Mouse (Mus musculus): ENCODE measurements around the gene Psmd11. TPM values are rescaled to one million over a fixed set of nuclear protein-coding genes. Genes with fewer than 3 reads are reported as not detected.

The Psmd11 gene
- total RNA-seq, 2 experiments from 2014 or later, result 68.3 TPM

- ATAC-seq (replicated peaks; ENCODE audit: low FRiP score, poor library complexity, severe bottlenecking), result no peak
These were observed 51.0 kb downstream of the Psmd11 start for GRCm38 (mm10) chr11:80479425-80479824.

DNA sequence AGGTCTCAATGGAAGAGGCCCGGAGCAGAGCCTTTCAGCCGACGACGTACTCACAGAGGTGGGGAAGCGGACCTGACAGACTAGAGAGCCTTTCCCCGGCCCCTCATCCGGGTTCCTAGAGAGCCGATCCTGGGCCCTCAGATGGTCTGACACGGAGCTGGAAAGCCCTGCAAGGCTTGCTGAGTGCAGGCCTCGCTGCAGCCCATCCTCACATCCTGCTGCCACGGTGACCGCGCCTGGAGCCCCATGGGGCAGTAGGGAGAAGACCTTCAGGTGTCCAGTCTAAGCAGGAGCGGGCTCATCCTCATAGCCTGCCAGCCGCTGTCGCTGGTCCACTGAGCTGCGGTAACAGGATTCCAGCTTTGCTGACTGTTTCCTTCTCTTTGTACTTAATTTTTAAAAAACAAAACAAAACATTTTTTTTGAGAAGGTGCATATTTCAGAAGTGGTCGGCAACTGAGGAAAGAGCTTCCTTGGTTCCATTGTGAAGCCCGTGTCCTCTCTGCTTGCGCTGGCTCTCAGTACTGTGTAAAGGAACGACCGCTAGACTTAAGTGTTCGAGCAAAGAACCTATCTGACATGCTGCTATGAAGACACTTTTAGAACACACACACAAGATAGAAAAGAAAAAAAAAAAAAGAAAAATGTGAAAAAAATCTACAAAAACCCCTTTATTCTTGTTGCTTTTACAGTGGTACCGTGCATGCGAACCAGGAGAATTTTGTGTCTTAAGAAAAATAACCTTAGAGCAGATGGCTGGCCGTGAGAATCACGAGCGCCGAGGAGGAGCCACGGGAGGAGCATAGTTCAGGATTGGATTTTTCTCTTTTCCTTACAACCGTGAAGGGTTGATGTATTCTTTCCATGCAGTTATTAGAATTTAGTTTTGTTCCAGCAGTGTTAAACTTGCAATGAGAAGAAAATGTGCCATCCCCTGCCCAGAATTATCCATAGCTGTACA, 51.8 kb downstream of the Psmd11 start:
- ATAC-seq (replicated peaks; ENCODE audit: low FRiP score, poor library complexity, severe bottlenecking), result no peak

GRCm38 (mm10) chr11:80481409-80482050, 53.1 kb downstream of the Psmd11 start:
- no peak for ATAC-seq (replicated peaks; ENCODE audit: low FRiP score, poor library complexity, severe bottlenecking)

GRCm38 (mm10) chr11:80482347-80482746, 53.9 kb downstream of the Psmd11 start:
- no peak for ATAC-seq (replicated peaks; ENCODE audit: low FRiP score, poor library complexity, severe bottlenecking)

DNA sequence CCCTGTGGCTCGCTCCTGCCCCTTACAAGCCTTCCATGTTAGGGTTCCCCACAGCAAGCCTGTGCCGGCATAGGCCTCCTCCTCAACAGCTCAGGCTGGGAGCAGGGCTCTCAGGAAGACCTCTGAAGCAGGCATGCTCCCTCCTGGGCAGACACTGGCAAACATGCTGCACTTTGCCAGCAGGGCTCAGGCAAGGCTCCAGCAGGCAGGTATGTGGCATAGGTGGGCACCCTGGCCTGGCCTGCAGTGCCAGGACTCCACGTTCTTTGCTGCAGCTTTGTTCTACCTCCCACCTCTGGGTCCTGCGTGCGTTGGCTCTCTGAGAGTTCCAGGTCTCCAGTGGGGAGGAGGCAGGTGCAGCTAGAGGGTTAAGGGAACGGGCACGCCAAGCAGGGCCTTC, 54.5 kb downstream of the Psmd11 start:
- no peak for ATAC-seq (replicated peaks; ENCODE audit: low FRiP score, poor library complexity, severe bottlenecking)

DNA sequence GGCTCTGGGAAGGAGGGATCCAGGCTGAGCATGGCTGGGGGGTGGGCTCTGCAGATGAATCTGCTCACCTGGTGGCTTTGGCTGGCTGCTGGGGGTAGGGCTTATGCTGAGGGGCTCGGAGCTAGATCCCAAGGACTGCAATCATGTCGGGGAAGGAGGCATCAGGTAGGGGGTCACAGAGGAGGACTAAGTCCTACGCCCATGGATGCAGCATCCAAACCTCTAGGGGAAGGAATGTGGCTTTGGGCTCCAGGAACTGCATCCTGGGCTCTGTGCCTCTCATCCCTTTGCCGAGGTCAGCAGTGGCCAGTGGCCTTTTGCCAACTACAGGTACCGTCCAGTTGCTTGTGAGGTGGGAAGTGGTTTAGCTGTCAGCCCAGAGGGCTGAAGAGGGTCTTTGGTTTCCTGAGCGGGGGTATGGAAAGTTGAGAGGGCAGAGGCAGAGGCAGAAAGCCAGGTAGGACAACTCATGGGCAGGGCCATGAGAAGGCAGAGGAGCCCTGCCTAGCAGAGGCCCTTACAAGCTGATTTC, 55.2 kb downstream of the Psmd11 start:
- ATAC-seq (replicated peaks; ENCODE audit: low FRiP score, poor library complexity, severe bottlenecking), result no peak

GRCm38 (mm10) chr11:80484191-80484791, 55.9 kb downstream of the Psmd11 start:
- ATAC-seq (replicated peaks; ENCODE audit: low FRiP score, poor library complexity, severe bottlenecking), result no peak

- ATAC-seq (replicated peaks; ENCODE audit: low FRiP score, poor library complexity, severe bottlenecking), result no peak
These were observed 56.7 kb downstream of the Psmd11 start for GRCm38 (mm10) chr11:80485120-80485551.

GRCm38 (mm10) chr11:80485622-80486206, 57.3 kb downstream of the Psmd11 start:
- no peak for ATAC-seq (replicated peaks; ENCODE audit: low FRiP score, poor library complexity, severe bottlenecking)

DNA sequence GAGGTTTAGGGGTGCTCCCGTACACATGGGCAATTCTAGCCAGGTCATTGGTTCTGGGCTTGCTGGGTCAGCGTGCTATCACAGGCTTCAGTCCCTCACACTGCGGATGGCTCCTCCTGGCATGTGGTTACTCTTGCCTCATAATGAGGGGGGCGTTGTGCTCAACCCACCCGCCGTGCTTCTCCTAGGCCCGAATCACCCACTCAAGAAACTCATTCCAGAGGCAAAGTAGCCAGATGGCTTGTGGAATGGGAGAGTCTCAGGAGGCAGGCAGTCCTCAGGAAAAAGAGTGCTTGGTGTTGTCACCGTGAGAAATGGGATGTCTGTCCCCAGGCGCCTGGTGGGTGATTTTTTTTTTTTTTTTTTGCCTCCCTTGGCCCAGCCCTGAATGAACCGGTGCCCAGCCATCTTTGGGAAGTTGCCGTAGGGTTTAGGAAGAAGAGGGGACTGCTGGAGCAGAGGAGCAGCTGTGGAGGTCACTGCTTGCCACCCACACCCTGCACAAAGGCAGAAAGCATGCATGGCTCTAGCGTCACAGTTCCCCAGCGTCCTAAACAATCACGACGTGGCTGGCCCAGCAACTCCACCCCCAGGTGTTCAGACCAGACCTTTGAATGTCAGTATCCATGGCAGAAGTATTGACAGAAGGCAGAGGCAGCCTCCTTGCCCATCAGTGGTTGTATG, 59.6 kb downstream of the Psmd11 start:
- ATAC-seq (replicated peaks; ENCODE audit: low FRiP score, poor library complexity, severe bottlenecking), result no peak

DNA sequence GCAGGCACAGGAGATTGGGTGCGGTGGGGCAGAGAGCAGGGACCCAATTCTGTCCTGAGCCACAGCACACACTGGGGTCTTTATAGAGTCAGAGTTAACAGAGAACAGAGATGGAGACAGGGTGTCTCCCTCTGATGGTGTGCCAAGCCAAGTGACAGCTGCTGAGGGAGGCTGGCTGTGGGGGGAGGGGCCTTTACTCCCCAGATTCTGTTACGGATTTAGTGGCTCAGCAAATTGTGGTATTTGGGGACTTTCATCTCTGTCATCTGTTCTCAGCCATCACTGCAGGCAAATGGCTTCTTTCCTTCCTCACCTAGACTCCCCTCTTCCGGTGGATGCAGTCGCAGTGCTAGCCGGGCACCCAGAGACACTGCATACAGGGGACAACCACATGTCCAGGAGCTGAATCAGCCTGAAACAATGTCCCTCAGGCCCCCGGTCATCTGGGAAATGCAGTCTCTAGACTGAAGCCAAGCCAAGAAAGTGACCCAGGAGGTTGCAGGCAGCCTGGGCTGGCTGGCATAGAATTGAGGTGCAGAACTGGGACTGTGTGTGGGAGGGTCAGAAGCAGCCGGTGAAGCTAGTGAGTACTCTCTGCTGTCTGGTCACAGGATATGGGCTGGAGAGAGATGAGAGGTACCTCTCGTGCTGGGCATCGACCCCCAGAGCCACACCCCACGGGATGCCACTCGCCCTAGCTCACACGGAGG, 60.9 kb downstream of the Psmd11 start:
- ATAC-seq (replicated peaks; ENCODE audit: low FRiP score, poor library complexity, severe bottlenecking), result no peak

GRCm38 (mm10) chr11:80489882-80490196, 61.4 kb downstream of the Psmd11 start:
- ATAC-seq (replicated peaks; ENCODE audit: low FRiP score, poor library complexity, severe bottlenecking), result no peak

GRCm38 (mm10) chr11:80490831-80491230, 62.4 kb downstream of the Psmd11 start:
- 0 out of 2 replicates have a peak, but pooled peaks have one; percentile 39 for ATAC-seq (replicated peaks; ENCODE audit: low FRiP score, poor library complexity, severe bottlenecking)

GRCm38 (mm10) chr11:80493186-80493585, 64.8 kb downstream of the Psmd11 start:
- ATAC-seq (replicated peaks; ENCODE audit: low FRiP score, poor library complexity, severe bottlenecking), result no peak

GRCm38 (mm10) chr11:80494852-80495251, 66.4 kb downstream of the Psmd11 start:
- ATAC-seq (replicated peaks; ENCODE audit: low FRiP score, poor library complexity, severe bottlenecking), result no peak

- ATAC-seq (replicated peaks; ENCODE audit: low FRiP score, poor library complexity, severe bottlenecking), result no peak
These were observed 67.6 kb downstream of the Psmd11 start for GRCm38 (mm10) chr11:80495972-80496371.

- no peak for ATAC-seq (replicated peaks; ENCODE audit: low FRiP score, poor library complexity, severe bottlenecking)
These were observed 68.2 kb downstream of the Psmd11 start for GRCm38 (mm10) chr11:80496640-80497039.

- ATAC-seq (replicated peaks; ENCODE audit: low FRiP score, poor library complexity, severe bottlenecking), result no peak
These were observed 69.0 kb downstream of the Psmd11 start for GRCm38 (mm10) chr11:80497225-80497919.

All from erythroid progenitor cell, adult 5-6 weeks (primary cell).